Mouse (Mus musculus): Measurements from ENCODE around the gene Adra2c. TPM values are rescaled to one million over a fixed set of nuclear protein-coding genes. Genes with fewer than 3 reads are reported as not detected.

Gene Adra2c
- polyA plus RNA-seq, 1 experiment from 2014 or later: 0.94 TPM

- no peaks in the 10 kb centered on the region for H3K36me3 ChIP-seq (ENCODE audit: control insufficient read depth, insufficient read depth, low read length)
- WGBS: 5% methylated on average over 7 of the region's 7 CpGs
- peak; percentile 94 for ATAC-seq
- peak overlapping the region; percentile 58 for H3K27ac ChIP-seq (ENCODE audit: low read depth, low read length)
- no peak overlapping the region for H3K4me2 ChIP-seq (ENCODE audit: low read length)
- peak; percentile 88 for DNase-seq (ENCODE audit: low spot score)
- H3K4me3 ChIP-seq (ENCODE audit: low read depth, low read length): no peak overlapping the region
- no peak overlapping the region for H3K9ac ChIP-seq (ENCODE audit: low read length)
- no peaks in the 10 kb centered on the region for H3K27me3 ChIP-seq (replicated peaks; ENCODE audit: control insufficient read depth, insufficient read depth, low read length)
- no peaks in the 10 kb centered on the region for H3K9me3 ChIP-seq (replicated peaks; ENCODE audit: control insufficient read depth, low read length)
- peaks cover 10% of the 10 kb centered on the region for H3K4me1 ChIP-seq (ENCODE audit: control insufficient read depth, insufficient read depth, low read length)
Measured at GRCm38 (mm10) chr5:35267486-35267885, 10.6 kb upstream of the Adra2c start.

GRCm38 (mm10) chr5:35275356-35275755 lies 2.8 kb upstream of the Adra2c start:
- no peak overlapping the region for H3K27ac ChIP-seq (ENCODE audit: low read depth, low read length)
- ATAC-seq (no peak), DNase-seq (ENCODE audit: low spot score) (peak; percentile 25)
- no peak overlapping the region for H3K9ac ChIP-seq (ENCODE audit: low read length)
- H3K4me3 ChIP-seq (ENCODE audit: low read depth, low read length): no peak overlapping the region
- no peaks in the 10 kb centered on the region for H3K4me1 ChIP-seq (ENCODE audit: control insufficient read depth, insufficient read depth, low read length)
- H3K4me2 ChIP-seq (ENCODE audit: low read length): no peak overlapping the region
- no peaks in the 10 kb centered on the region for H3K9me3 ChIP-seq (replicated peaks; ENCODE audit: control insufficient read depth, low read length)
- 78% methylated on average over 11 of the region's 11 CpGs for WGBS
- peaks cover 38% of the 10 kb centered on the region for H3K27me3 ChIP-seq (replicated peaks; ENCODE audit: control insufficient read depth, insufficient read depth, low read length)
- H3K36me3 ChIP-seq (ENCODE audit: control insufficient read depth, insufficient read depth, low read length): no peaks in the 10 kb centered on the region

- DNase-seq (ENCODE audit: low spot score) (peak; percentile 60), ATAC-seq (peak; percentile 48; the same call in 1 of the 2 replicates)
- Histone ChIP-seq H3K36me3 (ENCODE audit: control insufficient read depth, insufficient read depth, low read length) (no peaks in the 10 kb centered on the region), H3K9me3 (replicated peaks; ENCODE audit: control insufficient read depth, low read length) (no peaks in the 10 kb centered on the region), H3K4me1 (ENCODE audit: control insufficient read depth, insufficient read depth, low read length) (no peaks in the 10 kb centered on the region), H3K27me3 (replicated peaks; ENCODE audit: control insufficient read depth, insufficient read depth, low read length) (peaks cover 66% of the 10 kb centered on the region), H3K27ac (ENCODE audit: low read depth, low read length) (no peak overlapping the region), H3K9ac (ENCODE audit: low read length) (peak overlapping the region; percentile 53), H3K4me3 (ENCODE audit: low read depth, low read length) (peak overlapping the region; percentile 43), H3K4me2 (ENCODE audit: low read length) (peak overlapping the region; percentile 74)
- WGBS: under 1% methylated on average over 95 of the region's 118 CpGs
Measured at GRCm38 (mm10) chr5:35278741-35279695, 899 bp downstream of the Adra2c start.

- H3K9me3 ChIP-seq (replicated peaks; ENCODE audit: control insufficient read depth, low read length): no peaks in the 10 kb centered on the region
- H3K27ac ChIP-seq (ENCODE audit: low read depth, low read length): no peak overlapping the region
- H3K4me2 ChIP-seq (ENCODE audit: low read length): peak overlapping the region; percentile 74
- ATAC-seq (peak; percentile 29; the same call in 1 of the 2 replicates), DNase-seq (ENCODE audit: low spot score) (no peak)
- peak overlapping the region; percentile 43 for H3K4me3 ChIP-seq (ENCODE audit: low read depth, low read length)
- no peaks in the 10 kb centered on the region for H3K36me3 ChIP-seq (ENCODE audit: control insufficient read depth, insufficient read depth, low read length)
- peak overlapping the region; percentile 53 for H3K9ac ChIP-seq (ENCODE audit: low read length)
- no peaks in the 10 kb centered on the region for H3K4me1 ChIP-seq (ENCODE audit: control insufficient read depth, insufficient read depth, low read length)
- WGBS: 0% methylated on average over 32 of the region's 49 CpGs
- peaks cover 66% of the 10 kb centered on the region for H3K27me3 ChIP-seq (replicated peaks; ENCODE audit: control insufficient read depth, insufficient read depth, low read length)
Measured at GRCm38 (mm10) chr5:35279696-35280001, 1.5 kb downstream of the Adra2c start.

- Histone ChIP-seq H3K36me3 (ENCODE audit: control insufficient read depth, insufficient read depth, low read length) (no peaks in the 10 kb centered on the region), H3K9ac (ENCODE audit: low read length) (peak overlapping the region; percentile 53), H3K4me2 (ENCODE audit: low read length) (peak overlapping the region; percentile 74), H3K27ac (ENCODE audit: low read depth, low read length) (no peak overlapping the region), H3K27me3 (replicated peaks; ENCODE audit: control insufficient read depth, insufficient read depth, low read length) (peaks cover 66% of the 10 kb centered on the region), H3K4me3 (ENCODE audit: low read depth, low read length) (peak overlapping the region; percentile 43), H3K4me1 (ENCODE audit: control insufficient read depth, insufficient read depth, low read length) (no peaks in the 10 kb centered on the region), H3K9me3 (replicated peaks; ENCODE audit: control insufficient read depth, low read length) (no peaks in the 10 kb centered on the region)
- DNase-seq (ENCODE audit: low spot score): peak; percentile 63
- 4% methylated on average over 70 of the region's 75 CpGs for WGBS
- peak; percentile 59; the same call in 1 of the 2 replicates for ATAC-seq
Measured at GRCm38 (mm10) chr5:35280002-35280782, 2.1 kb downstream of the Adra2c start.

- Histone ChIP-seq H3K27me3 (replicated peaks; ENCODE audit: control insufficient read depth, insufficient read depth, low read length) (peaks cover 66% of the 10 kb centered on the region), H3K36me3 (ENCODE audit: control insufficient read depth, insufficient read depth, low read length) (no peaks in the 10 kb centered on the region), H3K4me2 (ENCODE audit: low read length) (peak overlapping the region; percentile 74), H3K27ac (ENCODE audit: low read depth, low read length) (no peak overlapping the region), H3K9me3 (replicated peaks; ENCODE audit: control insufficient read depth, low read length) (no peaks in the 10 kb centered on the region), H3K9ac (ENCODE audit: low read length) (no peak overlapping the region), H3K4me1 (ENCODE audit: control insufficient read depth, insufficient read depth, low read length) (no peaks in the 10 kb centered on the region), H3K4me3 (ENCODE audit: low read depth, low read length) (peak overlapping the region; percentile 43)
- 7% methylated on average over 40 of the region's 40 CpGs for WGBS
- ATAC-seq (peak; percentile 25; the same call in 1 of the 2 replicates), DNase-seq (ENCODE audit: low spot score) (peak; percentile 29)
Measured at GRCm38 (mm10) chr5:35280783-35281165, 2.7 kb downstream of the Adra2c start.

GRCm38 (mm10) chr5:35285281-35285680 lies 7.2 kb downstream of the Adra2c start:
- no peaks in the 10 kb centered on the region for H3K36me3 ChIP-seq (ENCODE audit: control insufficient read depth, insufficient read depth, low read length)
- ATAC-seq (no peak), DNase-seq (ENCODE audit: low spot score) (no peak)
- H3K4me3 ChIP-seq (ENCODE audit: low read depth, low read length): no peak overlapping the region
- H3K9me3 ChIP-seq (replicated peaks; ENCODE audit: control insufficient read depth, low read length): no peaks in the 10 kb centered on the region
- WGBS: 31% methylated on average over 3 of the region's 3 CpGs
- no peak overlapping the region for H3K4me2 ChIP-seq (ENCODE audit: low read length)
- peaks cover 29% of the 10 kb centered on the region for H3K27me3 ChIP-seq (replicated peaks; ENCODE audit: control insufficient read depth, insufficient read depth, low read length)
- no peaks in the 10 kb centered on the region for H3K4me1 ChIP-seq (ENCODE audit: control insufficient read depth, insufficient read depth, low read length)
- no peak overlapping the region for H3K27ac ChIP-seq (ENCODE audit: low read depth, low read length)
- no peak overlapping the region for H3K9ac ChIP-seq (ENCODE audit: low read length)

GRCm38 (mm10) chr5:35286190-35286589 lies 8.1 kb downstream of the Adra2c start:
- Histone ChIP-seq H3K9me3 (replicated peaks; ENCODE audit: control insufficient read depth, low read length) (no peaks in the 10 kb centered on the region), H3K36me3 (ENCODE audit: control insufficient read depth, insufficient read depth, low read length) (no peaks in the 10 kb centered on the region), H3K4me3 (ENCODE audit: low read depth, low read length) (no peak overlapping the region), H3K27ac (ENCODE audit: low read depth, low read length) (no peak overlapping the region), H3K9ac (ENCODE audit: low read length) (no peak overlapping the region), H3K4me1 (ENCODE audit: control insufficient read depth, insufficient read depth, low read length) (no peaks in the 10 kb centered on the region), H3K27me3 (replicated peaks; ENCODE audit: control insufficient read depth, insufficient read depth, low read length) (peaks cover 19% of the 10 kb centered on the region), H3K4me2 (ENCODE audit: low read length) (no peak overlapping the region)
- ATAC-seq (no peak), DNase-seq (ENCODE audit: low spot score) (no peak)
- 76% methylated on average over 5 of the region's 5 CpGs for WGBS

Measured in forebrain, embryonic 14.5 days (tissue).